Mouse (Mus musculus): ENCODE results near the gene Shank1.

Gene Shank1

DNA sequence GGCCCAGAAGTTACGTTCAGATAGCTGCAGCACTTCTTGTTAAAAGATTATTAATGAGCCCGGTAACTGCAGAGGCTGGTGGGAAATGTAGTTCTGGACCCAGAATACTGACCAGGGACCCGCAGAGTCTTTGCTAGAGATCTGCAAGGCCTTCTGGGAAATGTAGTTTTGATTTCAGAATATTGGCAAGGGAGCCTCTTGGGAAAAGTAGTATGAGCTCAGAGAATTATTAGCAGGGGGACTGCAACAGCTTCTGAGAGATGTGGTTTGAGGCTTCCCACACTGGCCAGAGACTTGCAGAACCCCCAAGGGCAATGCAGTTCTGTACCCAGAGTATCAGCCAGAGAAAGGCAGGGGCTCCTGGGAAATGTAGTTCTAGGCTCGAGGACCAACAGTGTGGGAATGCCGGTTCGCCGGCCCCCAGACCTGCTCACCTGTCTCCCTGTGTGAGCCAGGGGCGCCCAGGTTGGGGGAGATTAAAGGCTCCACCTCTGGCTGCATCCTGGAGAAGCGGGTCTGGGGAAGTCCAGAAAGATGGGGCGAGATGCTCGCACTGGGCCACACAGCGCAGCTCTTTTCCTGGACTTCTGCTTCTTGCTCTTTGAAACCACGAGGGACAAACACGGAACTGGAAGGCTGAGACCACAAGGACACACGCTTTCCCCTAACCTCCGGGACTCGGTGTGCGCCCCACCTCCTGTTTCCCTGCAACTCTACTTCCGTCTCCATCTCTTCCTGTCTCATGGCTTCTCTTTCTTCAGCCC lies 64.0 kb downstream of the Shank1 start:
- DNase-seq (ENCODE audit: low spot score in 2 of 2) = peak; percentile 92 to 95

DNA sequence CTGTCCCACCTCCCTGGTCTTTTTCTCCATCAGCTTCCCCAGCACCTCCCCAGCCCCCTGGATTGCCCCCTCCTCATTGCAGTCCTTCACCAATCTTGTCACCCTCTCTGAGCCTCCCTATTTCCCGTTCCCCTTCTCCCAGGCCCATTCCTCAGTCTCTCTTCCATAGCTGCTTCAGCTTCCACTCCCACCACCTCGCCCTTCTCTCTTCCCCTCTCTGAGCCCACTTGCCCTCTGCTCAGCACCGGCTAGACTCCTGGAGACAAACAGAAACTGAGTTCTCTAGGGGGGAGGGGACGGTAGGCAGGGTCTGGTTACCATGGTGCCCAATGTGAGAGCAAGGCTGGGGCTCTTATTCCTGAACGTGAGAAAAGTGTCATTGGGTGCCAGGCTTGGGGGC lies 64.7 kb downstream of the Shank1 start:
- DNase-seq (ENCODE audit: low spot score in 2 of 2) = no peak

DNA sequence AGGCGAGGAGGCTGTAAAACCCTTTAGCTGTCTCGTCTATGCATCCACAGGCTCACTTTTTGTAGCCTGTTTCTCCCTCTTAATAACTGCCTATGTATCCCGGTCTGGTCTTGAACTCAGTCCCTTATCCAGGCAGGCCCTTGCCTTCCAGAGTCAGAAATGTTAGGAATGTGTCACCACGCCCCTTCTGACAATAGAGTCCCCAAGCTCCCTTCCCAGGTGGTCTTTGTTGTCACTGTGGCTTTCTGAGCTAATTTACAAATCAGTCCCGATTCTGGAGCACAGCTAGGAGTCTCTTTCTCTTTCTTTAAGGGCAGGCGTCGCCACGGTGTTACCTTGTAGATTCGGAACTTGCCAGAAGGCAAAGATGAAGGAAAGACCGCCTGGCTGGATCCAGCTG lies 65.2 kb downstream of the Shank1 start:
- DNase-seq (ENCODE audit: low spot score in 2 of 2) = no peak

DNA sequence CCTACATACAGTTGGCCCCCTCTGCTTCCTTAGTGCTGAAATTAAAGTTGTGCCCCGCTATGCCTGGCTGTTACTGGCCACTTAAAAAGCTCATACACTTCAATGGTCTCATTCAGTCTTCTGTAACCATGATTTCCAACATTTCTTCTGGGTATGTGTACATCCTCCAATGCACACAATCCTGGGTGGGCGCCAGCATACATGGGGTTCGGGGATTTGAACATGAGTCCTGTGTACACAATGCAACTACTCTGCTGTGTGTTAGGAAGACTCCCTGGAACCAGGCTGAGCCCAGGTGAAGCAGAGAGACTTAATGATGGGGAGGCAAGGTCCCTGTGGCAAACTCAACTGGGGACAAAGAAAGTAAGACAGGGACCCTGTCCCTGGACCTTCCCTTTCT lies 65.7 kb downstream of the Shank1 start:
- DNase-seq (ENCODE audit: low spot score in 2 of 2) = no peak

DNA sequence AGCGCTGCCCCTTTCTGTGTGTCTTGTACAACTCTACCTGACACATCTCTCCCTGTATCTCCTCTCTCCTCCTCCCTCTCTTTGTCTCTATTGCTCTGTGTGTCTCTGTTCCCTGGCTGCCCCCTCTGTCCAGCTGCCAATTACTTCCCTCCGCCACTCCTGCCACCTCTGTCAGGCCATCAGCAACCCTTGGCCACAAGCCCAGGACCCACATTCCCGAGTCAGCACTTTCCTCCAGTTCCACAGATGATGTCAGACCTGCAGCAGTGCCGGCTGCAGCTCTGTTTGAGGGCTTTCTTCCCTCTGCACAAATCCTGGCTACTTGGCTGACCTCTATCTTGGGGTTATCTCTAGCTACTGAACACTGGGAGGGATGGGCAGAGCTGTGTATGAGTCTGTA lies 68.2 kb downstream of the Shank1 start:
- DNase-seq (ENCODE audit: low spot score in 2 of 2) = no peak

DNA sequence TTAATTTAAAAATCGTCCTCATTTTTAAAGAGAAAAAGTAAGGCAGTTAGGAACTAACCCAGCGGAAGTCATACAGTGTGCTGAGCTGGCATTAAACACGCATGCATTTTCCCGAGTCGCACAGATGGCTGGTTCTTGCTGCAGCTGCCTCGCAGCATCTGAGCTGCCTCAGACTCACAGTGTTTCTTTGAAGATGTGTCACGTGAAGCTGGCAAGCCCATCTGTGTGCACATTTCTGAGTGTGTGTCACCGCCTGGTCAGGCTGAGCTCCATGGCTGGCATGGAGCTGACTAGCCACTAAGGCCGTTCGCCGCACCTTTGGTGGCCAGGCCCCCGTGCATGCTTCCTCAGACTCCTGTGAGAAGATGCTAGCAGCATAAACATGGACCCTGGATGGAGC lies 72.5 kb downstream of the Shank1 start:
- peak; percentile 72 to 88 for DNase-seq (ENCODE audit: low spot score in 2 of 2)

DNA sequence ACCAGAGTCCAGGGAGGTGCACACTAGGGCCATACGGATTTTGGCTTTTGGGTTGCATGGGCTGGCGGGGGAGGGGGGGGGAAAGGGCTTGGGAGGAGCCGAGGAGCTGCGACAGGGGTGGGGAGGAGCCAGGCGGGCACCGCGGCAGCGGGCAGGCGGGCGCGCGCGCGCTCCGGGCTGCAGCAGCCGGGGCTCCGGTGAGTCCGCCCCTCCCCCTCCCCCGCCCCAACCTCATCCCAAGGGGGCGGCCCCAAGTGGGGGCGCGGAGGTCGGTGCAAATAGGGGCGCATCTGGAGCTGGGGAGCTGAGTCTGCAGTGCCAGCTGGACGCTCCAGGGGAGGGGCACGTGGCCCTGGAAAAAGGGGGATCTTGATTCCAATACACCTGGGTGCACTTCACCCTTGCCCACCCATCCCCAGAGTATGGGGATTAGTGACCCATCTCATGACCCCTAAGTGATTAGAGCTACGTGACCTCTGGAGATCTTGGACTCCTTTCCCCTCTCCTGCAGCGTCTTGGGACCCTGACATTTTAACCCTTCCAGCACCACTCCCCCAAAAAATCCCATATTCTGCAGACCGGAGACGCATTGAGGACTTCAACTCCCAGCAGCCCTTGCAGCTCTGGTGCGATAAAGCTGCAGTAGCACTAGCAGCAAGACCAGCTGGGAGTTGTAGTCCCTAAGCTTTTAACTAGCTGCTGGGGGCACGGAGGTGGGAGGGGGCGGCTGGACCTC lies 74.1 kb downstream of the Shank1 start, which contains the start of gene Syt3:
TSS of gene Syt3 (plus strand) at position 123 of the 736 bp plus-strand sequence.
- DNase-seq (ENCODE audit: low spot score in 2 of 2) = peak in 1 of 2 experiments; percentile 86

DNA sequence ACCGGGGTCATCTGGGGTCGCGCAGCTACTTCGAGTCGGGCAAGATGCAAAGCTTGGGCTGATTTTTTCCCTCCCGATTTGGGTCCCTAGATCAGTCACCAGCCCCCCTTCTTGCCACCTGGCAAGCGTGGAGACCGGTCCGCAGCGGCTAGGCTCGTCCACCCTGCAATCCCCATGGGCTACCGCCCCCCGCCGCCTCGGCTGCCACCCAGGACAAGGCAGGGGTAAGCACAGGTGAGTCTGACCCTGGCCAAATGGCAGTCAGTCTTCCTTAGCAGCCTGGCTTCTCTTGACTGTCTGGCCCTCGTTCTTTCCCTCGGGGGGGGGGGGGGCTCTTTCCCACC lies 74.6 kb downstream of the Shank1 start:
- DNase-seq (ENCODE audit: low spot score in 2 of 2) = no peak

DNA sequence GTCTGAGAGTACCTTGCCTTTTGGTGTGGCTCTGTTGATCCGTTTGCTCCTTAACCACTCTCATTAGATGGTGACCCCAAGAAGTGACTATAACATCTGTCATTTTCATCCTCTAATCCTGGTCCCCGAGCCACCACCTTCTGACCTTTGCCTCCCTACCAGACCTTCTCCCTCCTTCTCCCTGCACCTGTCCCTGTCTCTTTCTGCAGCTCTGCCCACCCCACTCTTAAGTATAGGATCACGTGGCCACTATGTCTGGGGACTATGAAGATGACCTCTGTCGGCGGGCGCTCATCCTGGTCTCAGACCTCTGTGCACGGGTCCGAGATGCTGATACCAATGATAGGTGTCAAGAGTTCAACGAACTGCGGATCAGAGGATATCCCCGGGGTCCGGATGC lies 75.7 kb downstream of the Shank1 start, which contains the start of gene 1700008O03Rik:
TSS of gene 1700008O03Rik (minus strand) at position 101 of the 400 bp plus-strand sequence.
- DNase-seq (ENCODE audit: low spot score in 2 of 2) = no peak

DNA sequence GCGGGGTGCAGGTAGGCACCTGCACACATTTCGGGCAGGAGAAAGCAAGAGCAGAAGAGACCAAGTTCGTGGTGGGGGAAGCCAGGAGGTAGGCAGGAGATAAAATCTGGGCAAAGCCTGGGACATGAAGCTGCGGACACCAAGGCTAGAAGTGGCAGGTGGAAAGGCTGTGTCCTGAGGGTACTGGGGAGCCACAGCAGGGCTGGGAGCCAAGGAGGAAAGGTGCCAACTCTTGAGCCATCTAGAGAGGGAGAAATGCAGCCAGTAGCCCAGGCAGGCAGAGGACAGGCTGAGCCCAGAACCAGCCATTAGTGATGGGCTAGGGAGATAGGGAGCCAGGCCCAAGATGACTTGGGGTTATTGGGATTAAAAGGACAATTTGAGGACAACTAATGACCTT lies 81.8 kb downstream of the Shank1 start:
- no peak for DNase-seq (ENCODE audit: low spot score in 2 of 2)

DNA sequence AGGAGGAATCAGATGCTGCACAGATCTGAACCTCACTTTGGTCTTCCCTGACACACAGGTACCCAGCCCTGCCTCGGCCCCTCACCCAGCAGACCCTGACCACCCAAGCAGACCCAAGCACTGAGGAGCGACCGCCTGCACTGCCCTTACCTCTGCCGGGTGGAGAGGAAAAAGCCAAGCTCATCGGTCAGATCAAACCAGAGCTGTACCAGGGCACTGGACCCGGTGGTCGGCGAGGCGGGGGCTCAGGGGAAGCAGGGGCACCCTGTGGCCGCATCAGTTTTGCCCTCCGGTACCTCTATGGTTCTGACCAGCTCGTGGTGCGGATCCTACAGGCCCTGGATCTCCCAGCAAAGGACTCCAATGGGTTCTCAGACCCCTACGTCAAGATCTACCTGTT lies 82.3 kb downstream of the Shank1 start:
- no peak for DNase-seq (ENCODE audit: low spot score in 2 of 2)

DNA sequence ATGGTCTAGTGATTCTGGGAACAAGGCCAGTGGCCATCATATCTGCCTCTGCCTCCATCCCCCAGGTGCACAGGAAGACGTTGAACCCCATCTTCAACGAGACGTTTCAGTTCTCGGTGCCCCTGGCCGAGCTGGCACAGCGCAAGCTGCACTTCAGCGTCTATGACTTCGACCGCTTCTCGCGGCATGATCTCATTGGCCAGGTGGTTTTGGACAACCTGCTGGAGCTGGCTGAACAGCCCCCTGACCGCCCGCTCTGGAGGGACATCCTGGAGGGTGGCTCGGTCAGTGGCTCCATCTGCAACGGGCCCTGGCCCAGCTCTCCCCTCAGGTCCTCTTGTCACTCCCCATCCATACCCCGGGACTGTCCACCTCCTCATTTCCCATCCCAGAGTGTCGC lies 83.2 kb downstream of the Shank1 start:
- no peak for DNase-seq (ENCODE audit: low spot score in 2 of 2)

DNA sequence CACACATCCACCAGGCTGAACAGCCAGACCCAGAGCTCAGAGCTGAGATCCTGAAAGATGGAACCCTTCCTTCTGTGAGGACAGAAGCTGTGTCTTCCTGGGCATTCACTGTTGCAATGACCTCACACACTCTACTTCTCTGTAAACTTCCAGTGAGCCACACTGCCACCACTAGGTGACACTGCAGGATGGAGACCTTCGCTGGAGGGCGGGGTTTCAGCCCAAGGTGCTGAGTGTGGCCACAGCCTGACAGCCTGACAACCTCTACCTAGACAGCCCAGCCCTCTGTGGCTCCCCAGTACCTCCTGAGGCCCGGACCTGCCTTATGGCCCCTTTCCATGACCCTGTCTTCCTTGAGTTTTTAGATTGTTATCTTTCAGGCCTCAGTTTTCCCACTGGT lies 88.5 kb downstream of the Shank1 start:
- DNase-seq (ENCODE audit: low spot score in 2 of 2) = peak in 1 of 2 experiments; percentile 60

DNA sequence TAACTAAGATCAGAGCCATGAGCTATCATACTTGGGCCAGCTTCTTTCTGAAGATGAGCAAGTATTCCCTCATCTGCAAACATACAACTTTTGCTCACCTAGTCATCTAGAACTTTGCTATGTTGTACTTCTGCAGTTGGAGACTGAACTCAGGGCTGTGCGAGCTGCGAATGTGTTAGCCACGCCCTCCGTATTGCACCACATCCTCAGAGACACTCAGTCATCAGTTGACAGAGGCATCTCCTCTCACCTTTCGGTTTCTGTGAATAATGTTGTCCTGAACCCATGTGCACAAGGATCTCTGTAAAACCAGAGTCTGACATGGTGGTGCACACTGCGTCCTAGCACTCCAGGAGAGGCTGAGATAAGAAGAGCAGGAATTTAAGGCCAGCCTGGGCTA lies 91.6 kb downstream of the Shank1 start:
- DNase-seq (ENCODE audit: low spot score in 2 of 2) = no peak

DNA sequence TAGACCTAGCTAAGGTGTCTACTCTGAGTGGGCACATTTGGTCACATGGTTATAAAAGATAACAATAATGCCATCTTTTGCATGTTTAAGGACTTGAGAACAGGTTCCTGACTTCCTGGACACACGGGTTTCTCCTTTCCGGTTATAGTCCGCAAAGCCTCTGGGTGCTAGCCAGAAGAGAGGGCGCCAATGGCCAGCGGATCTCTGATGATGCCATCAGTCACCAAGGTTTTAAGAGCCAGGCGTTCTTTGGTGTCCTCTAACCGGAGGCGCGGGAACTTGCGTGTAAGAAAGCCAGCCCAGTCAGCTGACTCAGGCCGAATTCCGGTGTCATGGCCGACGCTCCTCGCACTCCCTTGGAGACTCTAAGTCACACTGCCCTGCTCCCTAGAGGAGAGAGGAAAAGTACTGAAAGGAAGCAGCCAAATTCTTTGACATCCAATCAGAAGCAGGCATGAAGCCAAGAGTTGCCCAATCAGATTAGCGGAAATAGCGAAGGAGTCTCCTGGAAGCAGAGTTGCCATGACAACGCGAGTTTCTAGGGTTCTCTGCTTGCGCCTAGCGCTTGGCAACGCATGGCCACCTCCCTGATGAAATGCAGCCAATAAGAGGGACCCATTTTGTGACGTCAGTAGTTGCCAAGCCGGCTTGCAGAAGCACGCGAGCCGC lies 95.4 kb downstream of the Shank1 start:
- DNase-seq (ENCODE audit: low spot score in 2 of 2) = peak; percentile 97 to 98

DNA sequence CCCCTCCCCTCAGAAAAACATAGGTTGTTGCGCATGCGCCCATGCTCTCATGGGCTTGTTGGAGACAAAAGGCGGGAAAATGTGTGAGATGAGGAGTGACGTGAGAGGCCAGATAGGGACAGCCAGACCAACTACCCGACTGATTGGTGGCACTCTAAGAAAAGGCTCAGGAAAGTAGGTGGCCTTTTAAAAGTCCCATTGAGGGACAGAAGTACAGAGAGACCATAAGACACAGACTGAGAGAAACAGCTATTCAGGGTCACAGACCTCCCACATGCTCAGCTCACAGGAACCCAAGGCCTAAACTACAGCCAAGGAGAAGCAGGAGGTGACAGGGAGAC lies 95.9 kb downstream of the Shank1 start:
- no peak for DNase-seq (ENCODE audit: low spot score in 2 of 2)
